Mouse (Mus musculus) cerebellum, adult 9-11 months (tissue): ENCODE data around the gene Nav2.

Source experiments
- DNase-seq: peaks from one replicate; pipeline ENCODE4 v3.0.0; 2022

Nav2 gene

DNA sequence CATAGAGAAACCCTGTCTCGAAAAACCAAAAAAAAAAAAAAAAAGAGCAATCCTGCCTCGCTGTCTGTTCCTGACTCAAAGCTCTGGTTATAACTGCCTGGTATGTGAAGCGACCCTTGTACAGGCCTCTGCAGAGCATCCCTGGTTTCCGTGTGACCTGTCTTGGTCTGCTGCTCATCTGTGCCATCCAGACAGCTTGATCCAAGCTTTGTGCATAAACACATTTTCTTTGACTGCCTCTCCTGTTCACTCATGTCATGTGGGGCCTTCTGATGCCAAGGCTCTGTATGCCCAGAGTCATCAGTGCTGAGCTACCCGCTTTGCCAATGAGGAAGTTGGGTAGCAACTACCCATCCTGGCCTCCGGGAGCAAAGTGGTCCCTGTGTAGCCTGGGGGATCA is 591.1 kb downstream of the Nav2 start:
- no peak for DNase-seq

- no peak for DNase-seq
These were observed 592.4 kb downstream of the Nav2 start for GRCm38 (mm10) chr7:49500916-49501315.

DNA sequence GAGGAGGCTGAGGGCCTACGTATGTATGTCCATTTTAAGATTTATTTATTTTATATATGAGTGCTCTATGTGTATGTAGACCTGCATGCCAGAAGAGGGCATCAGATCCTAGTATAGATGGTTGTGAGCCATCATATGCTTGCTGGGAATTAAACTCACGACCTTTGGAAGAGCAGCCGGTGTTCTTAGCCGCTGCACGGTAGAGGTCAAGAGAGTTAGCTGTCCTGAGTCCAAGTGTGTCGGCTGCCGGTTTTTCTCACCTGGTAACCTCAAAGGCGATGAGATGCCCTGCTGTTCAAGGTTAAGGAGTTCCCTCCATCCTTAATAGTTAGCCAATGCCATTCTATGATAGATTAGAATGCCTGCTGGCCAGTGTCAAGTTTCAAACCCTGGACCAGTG is 594.9 kb downstream of the Nav2 start:
- DNase-seq, result no peak

DNA sequence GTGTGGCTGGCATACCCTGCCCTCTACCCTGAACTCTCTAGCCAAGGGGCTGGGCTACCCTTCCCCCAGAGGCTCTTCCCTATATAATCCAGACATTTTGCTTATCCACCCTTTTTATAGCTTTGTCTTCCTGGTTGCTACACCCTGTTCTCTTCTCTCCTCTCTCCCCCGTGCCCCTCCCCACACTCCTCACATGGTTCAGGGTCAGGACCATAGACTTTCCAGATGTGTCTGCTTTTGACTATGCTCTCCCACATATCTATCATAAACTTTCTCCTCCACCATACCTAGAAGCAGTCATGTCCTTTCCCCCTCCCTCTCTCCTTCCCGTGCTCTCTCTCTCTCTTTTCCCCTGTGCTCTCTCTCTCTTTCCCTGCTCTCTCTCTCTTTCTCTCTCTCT is 595.4 kb downstream of the Nav2 start:
- DNase-seq, result no peak

- DNase-seq, result no peak
These were observed 595.8 kb downstream of the Nav2 start for GRCm38 (mm10) chr7:49504297-49504696.

GRCm38 (mm10) chr7:49505024-49505423 is 596.5 kb downstream of the Nav2 start:
- no peak for DNase-seq

GRCm38 (mm10) chr7:49506085-49506820 is 597.7 kb downstream of the Nav2 start:
- DNase-seq, result no peak

GRCm38 (mm10) chr7:49507943-49508506 is 599.5 kb downstream of the Nav2 start:
- no peak for DNase-seq

GRCm38 (mm10) chr7:49511820-49512453 is 603.4 kb downstream of the Nav2 start:
- DNase-seq, result no peak

DNA sequence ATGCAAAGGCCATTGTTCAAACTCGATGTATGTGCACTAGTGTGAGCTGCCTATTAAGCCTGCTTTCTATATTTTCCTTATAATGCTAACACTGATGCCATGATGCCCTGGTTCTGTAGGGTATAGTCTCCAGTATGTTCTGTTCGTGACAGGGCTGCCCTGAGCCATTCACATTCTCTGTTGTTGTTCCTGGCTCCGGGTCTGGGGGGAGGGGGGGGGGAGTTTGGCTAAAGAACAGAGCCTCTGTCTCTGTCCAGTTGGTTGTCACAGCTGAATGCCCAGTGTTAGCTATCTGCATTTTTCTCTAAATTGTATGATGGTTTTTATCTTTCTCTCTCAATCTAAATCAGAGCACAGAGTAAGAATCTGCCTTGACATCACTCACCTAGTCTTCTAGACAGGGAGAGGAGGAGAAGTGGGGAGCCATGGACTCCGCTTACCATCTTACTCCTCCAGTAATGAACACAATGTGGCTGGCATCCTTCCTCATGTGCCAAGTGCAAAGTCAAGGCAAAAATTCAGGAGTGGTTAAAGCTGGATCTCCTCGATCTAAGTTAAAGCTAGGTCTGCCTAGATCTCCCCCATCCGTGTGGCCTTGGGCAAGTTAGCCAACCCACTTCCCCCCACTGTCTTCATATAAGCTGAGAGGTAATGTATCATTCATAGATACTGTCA is 605.4 kb downstream of the Nav2 start:
- DNase-seq, result no peak

DNA sequence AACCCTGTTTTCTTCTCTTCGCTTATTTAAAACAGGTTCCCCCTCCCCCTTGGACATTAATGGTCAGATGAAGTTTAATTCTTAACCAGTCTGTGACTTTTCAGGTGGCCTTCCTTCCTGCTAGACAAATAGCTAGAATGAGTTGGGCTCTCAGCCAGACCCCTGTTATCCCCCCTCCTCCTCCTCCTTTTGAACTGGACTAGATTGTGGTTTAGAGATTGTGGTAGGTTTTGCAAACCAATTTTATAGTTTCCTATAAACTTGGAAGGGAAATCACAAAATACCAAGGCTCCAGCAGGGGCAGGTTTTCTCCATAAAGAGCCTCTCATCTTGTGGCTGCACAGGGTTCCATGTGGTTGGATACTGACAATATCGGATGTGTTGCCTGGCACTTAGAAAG is 606.5 kb downstream of the Nav2 start:
- DNase-seq, result no peak

DNA sequence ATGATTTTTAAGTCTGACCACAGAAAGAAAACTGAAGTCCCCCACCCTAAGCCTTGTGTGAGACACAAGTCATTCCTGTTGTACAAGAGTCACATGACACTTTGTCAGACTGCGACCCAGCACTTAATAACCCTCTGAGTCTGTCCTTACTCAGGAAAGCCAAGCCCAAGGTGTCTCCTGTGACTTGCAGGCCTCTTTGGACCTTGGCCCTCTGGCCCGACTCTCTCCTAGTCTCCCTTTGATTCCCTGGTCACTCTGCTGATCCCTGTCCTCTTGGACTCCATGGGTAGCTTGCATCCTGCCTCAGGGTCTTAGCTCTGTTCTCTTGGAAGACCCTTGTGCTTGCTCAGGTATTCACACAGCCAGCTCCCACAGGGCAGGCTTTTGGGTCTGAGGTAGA is 612.0 kb downstream of the Nav2 start:
- no peak for DNase-seq

GRCm38 (mm10) chr7:49521349-49521748 is 612.8 kb downstream of the Nav2 start:
- no peak for DNase-seq

- DNase-seq, result no peak
These were observed 613.5 kb downstream of the Nav2 start for GRCm38 (mm10) chr7:49521976-49522375.

- DNase-seq, result no peak
These were observed 614.0 kb downstream of the Nav2 start for GRCm38 (mm10) chr7:49522411-49523114.

DNA sequence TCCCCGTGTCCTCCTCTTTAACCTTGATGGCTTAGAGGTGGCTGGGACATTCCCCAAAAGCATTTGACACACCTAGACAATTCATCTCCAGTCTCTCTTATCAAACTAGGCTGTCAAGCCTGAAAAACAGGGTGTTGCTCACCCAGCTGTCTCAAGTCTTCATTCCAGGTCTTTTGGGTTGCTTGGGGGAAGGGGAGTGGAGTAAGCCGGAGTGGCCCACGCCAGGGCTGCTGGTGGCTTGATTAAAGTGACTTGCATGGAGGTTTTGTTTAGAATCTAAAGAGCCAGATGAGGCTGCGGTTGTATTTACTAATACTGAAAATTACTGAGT is 614.6 kb downstream of the Nav2 start:
- DNase-seq, result no peak

DNA sequence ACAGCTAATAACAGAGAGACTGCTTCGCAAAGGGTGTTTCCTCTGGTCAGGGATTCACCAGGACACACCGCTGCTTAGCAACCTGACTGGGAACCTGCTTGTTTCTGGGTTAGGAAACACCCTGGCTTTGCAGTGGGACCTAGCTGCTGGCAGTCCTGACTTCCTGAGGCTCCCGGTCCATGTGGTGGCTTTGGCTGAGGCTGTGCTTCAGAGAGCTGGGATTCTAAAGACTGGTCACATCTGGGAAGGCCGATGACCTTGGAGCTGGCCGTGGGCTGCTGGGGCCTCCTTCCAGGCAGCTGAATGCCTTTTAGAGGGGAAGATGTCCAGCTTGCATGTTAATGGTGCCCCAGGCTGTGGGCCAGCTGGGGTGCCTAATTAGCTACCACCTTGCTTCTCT is 615.2 kb downstream of the Nav2 start:
- no peak for DNase-seq

GRCm38 (mm10) chr7:49525348-49526100 is 617.0 kb downstream of the Nav2 start:
- no peak for DNase-seq

GRCm38 (mm10) chr7:49526101-49526499 is 617.6 kb downstream of the Nav2 start:
- DNase-seq, result no peak

DNA sequence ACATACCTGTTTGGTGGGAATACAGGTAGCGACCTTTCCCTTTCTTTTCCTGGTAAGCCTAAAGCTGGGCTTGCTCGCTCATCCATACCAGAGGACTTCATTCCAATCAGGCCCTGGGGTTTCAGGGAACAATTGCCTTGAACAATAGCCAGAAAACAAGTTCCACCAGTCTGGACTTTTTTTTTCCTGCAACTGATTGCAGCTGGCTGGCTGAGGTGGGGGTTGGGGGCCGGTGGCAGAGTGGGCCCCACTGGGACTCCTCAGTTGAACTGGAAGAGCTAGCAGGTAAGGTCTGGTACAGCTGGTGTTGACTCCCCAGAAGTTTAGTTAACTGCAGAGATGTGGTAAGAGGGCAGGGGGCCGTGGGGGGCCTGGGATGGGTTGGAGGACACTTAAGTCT is 619.0 kb downstream of the Nav2 start:
- DNase-seq, result no peak

GRCm38 (mm10) chr7:49527925-49528324 is 619.4 kb downstream of the Nav2 start:
- DNase-seq, result no peak

- DNase-seq, result no peak
These were observed 621.0 kb downstream of the Nav2 start for GRCm38 (mm10) chr7:49529498-49529897.

- no peak for DNase-seq
These were observed 625.1 kb downstream of the Nav2 start for GRCm38 (mm10) chr7:49533571-49533970.
